Mouse (Mus musculus): Measurements from ENCODE around the gene Guca1a. TPM values are rescaled to one million over a fixed set of nuclear protein-coding genes. Genes with fewer than 3 reads are reported as not detected.
A peak's percentile ranks its signal among the peaks of the same experiment; 100 is the strongest.

The Guca1a gene
- not detected in 2 replicates for total RNA-seq (2014; fragmentation: Nextera tagmentation)
- not detected in 2 replicates for total RNA-seq (2017)

- no peak for ATAC-seq (replicated peaks; ENCODE audit: low FRiP score, low TSS enrichment, poor library complexity, severe bottlenecking)
Observed at GRCm38 (mm10) chr17:47400451-47400850, at the start of gene Guca1a. Guca1a (minus strand) TSS chr17:47400584.

GRCm38 (mm10) chr17:47449432-47449831, 49.0 kb upstream of the Guca1a start:
- ATAC-seq (replicated peaks; ENCODE audit: low FRiP score, low TSS enrichment, poor library complexity, severe bottlenecking): no peak

- no peak for ATAC-seq (replicated peaks; ENCODE audit: low FRiP score, low TSS enrichment, poor library complexity, severe bottlenecking)
Observed at GRCm38 (mm10) chr17:47448523-47449372, 48.4 kb upstream of the Guca1a start.

- no peak for ATAC-seq (replicated peaks; ENCODE audit: low FRiP score, low TSS enrichment, poor library complexity, severe bottlenecking)
Observed at GRCm38 (mm10) chr17:47446561-47446960, 46.2 kb upstream of the Guca1a start.

GRCm38 (mm10) chr17:47446025-47446424, 45.6 kb upstream of the Guca1a start:
- peak; percentile 65 for ATAC-seq (replicated peaks; ENCODE audit: low FRiP score, low TSS enrichment, poor library complexity, severe bottlenecking)

GRCm38 (mm10) chr17:47445518-47445917, 45.1 kb upstream of the Guca1a start:
- ATAC-seq (replicated peaks; ENCODE audit: low FRiP score, low TSS enrichment, poor library complexity, severe bottlenecking): no peak

GRCm38 (mm10) chr17:47444113-47444512, 43.7 kb upstream of the Guca1a start:
- ATAC-seq (replicated peaks; ENCODE audit: low FRiP score, low TSS enrichment, poor library complexity, severe bottlenecking): no peak

- no peak for ATAC-seq (replicated peaks; ENCODE audit: low FRiP score, low TSS enrichment, poor library complexity, severe bottlenecking)
Observed at GRCm38 (mm10) chr17:47442271-47442670, 41.9 kb upstream of the Guca1a start.

- no peak for ATAC-seq (replicated peaks; ENCODE audit: low FRiP score, low TSS enrichment, poor library complexity, severe bottlenecking)
Observed at GRCm38 (mm10) chr17:47441296-47442051, 41.1 kb upstream of the Guca1a start.

- no peak for ATAC-seq (replicated peaks; ENCODE audit: low FRiP score, low TSS enrichment, poor library complexity, severe bottlenecking)
Observed at GRCm38 (mm10) chr17:47440359-47440890, 40.0 kb upstream of the Guca1a start.

GRCm38 (mm10) chr17:47439396-47440028, 39.1 kb upstream of the Guca1a start:
- no peak for ATAC-seq (replicated peaks; ENCODE audit: low FRiP score, low TSS enrichment, poor library complexity, severe bottlenecking)

GRCm38 (mm10) chr17:47438611-47439010, 38.2 kb upstream of the Guca1a start:
- no peak for ATAC-seq (replicated peaks; ENCODE audit: low FRiP score, low TSS enrichment, poor library complexity, severe bottlenecking)

- ATAC-seq (replicated peaks; ENCODE audit: low FRiP score, low TSS enrichment, poor library complexity, severe bottlenecking): no peak
Observed at GRCm38 (mm10) chr17:47436907-47437547, 36.6 kb upstream of the Guca1a start, which contains the start of gene 1700001C19Rik. 1700001C19Rik (minus strand) TSS chr17:47437376.

GRCm38 (mm10) chr17:47436156-47436906, 35.9 kb upstream of the Guca1a start, which contains the start of gene AI661453:
AI661453 (plus strand) TSS chr17:47436615.
- no peak for ATAC-seq (replicated peaks; ENCODE audit: low FRiP score, low TSS enrichment, poor library complexity, severe bottlenecking)

GRCm38 (mm10) chr17:47430815-47431214, 30.4 kb upstream of the Guca1a start:
- ATAC-seq (replicated peaks; ENCODE audit: low FRiP score, low TSS enrichment, poor library complexity, severe bottlenecking): no peak

- ATAC-seq (replicated peaks; ENCODE audit: low FRiP score, low TSS enrichment, poor library complexity, severe bottlenecking): peak; percentile 46
Observed at GRCm38 (mm10) chr17:47428831-47429304, 28.5 kb upstream of the Guca1a start.

- 0 out of 2 replicates have a peak, but pooled peaks have one; percentile 45 for ATAC-seq (replicated peaks; ENCODE audit: low FRiP score, low TSS enrichment, poor library complexity, severe bottlenecking)
Observed at GRCm38 (mm10) chr17:47427316-47427715, 26.9 kb upstream of the Guca1a start.

- ATAC-seq (replicated peaks; ENCODE audit: low FRiP score, low TSS enrichment, poor library complexity, severe bottlenecking): no peak
Observed at GRCm38 (mm10) chr17:47424186-47424585, 23.8 kb upstream of the Guca1a start.

Data from megakaryocyte-erythroid progenitor cell, adult 5-6 weeks (primary cell).